Mouse (Mus musculus): Measurements from ENCODE around the gene Olfr692. TPM values are rescaled to one million over a fixed set of nuclear protein-coding genes. Genes with fewer than 3 reads are reported as not detected.

Olfr692 gene
- not detected in 2 replicates for polyA plus RNA-seq (2015; fragmentation: Nextera tagmentation; extraction: Ambion mirVana)

GRCm38 (mm10) chr7:105367930-105368329, at the start of gene Olfr692:
Gene Olfr692 (plus strand): TSS chr7:105368230.

GRCm38 (mm10) chr7:105334004-105334403, 34.0 kb upstream of the Olfr692 start, which contains the start of gene Olfr690:
Gene Olfr690 (minus strand): TSS chr7:105334104.

GRCm38 (mm10) chr7:105342170-105342569, 25.9 kb upstream of the Olfr692 start, which contains the start of gene Olfr691:
Gene Olfr691 (minus strand): TSS chr7:105342270.

GRCm38 (mm10) chr7:105374866-105375265, 6.8 kb downstream of the Olfr692 start, which contains the start of gene Gm5901:
Gene Gm5901 (plus strand): TSS chr7:105375038.

GRCm38 (mm10) chr7:105399935-105400624, 32.0 kb downstream of the Olfr692 start, which contains the start of gene Fam160a2:
Gene Fam160a2 (minus strand): TSS chr7:105400054.

GRCm38 (mm10) chr7:105404268-105404667, 36.2 kb downstream of the Olfr692 start, which contains the start of gene Cnga4:
Gene Cnga4 (plus strand): TSS chr7:105404568.

Other genes with a start within 250 kb of the Olfr692 start
- not detected in 2 replicates for gene Olfr683, start 221.2 kb upstream of the Olfr692 start, polyA plus RNA-seq (2015; fragmentation: Nextera tagmentation; extraction: Ambion mirVana)
- gene Olfr684, start 204.6 kb upstream of the Olfr692 start, polyA plus RNA-seq (2015; fragmentation: Nextera tagmentation; extraction: Ambion mirVana), result not detected in 2 replicates
- not detected in 2 replicates for gene Olfr685, start 182.2 kb upstream of the Olfr692 start, polyA plus RNA-seq (2015; fragmentation: Nextera tagmentation; extraction: Ambion mirVana)
- gene Olfr686, start 160.7 kb upstream of the Olfr692 start, polyA plus RNA-seq (2015; fragmentation: Nextera tagmentation; extraction: Ambion mirVana), result not detected in 2 replicates
- not detected in 2 replicates for gene Olfr688, start 80.1 kb upstream of the Olfr692 start, polyA plus RNA-seq (2015; fragmentation: Nextera tagmentation; extraction: Ambion mirVana)
- not detected in 2 replicates for gene Olfr689, start 57.1 kb upstream of the Olfr692 start, polyA plus RNA-seq (2015; fragmentation: Nextera tagmentation; extraction: Ambion mirVana)
- not detected in 2 replicates for gene Olfr690, start 34.1 kb upstream of the Olfr692 start, polyA plus RNA-seq (2015; fragmentation: Nextera tagmentation; extraction: Ambion mirVana)
- not detected in 2 replicates for gene Olfr691, start 26.0 kb upstream of the Olfr692 start, polyA plus RNA-seq (2015; fragmentation: Nextera tagmentation; extraction: Ambion mirVana)
- gene Gm5901, start 6.8 kb downstream of the Olfr692 start, polyA plus RNA-seq (2015; fragmentation: Nextera tagmentation; extraction: Ambion mirVana), result not detected in 2 replicates
- 14.2 and 22.0 TPM in 2 replicates for gene Fam160a2, start 31.8 kb downstream of the Olfr692 start, polyA plus RNA-seq (2015; fragmentation: Nextera tagmentation; extraction: Ambion mirVana)
- 0.08 TPM in 1 of 2 replicates, not detected in the other for gene Cnga4, start 36.3 kb downstream of the Olfr692 start, polyA plus RNA-seq (2015; fragmentation: Nextera tagmentation; extraction: Ambion mirVana)
- gene Cckbr, start 57.5 kb downstream of the Olfr692 start, polyA plus RNA-seq (2015; fragmentation: Nextera tagmentation; extraction: Ambion mirVana), result 0.09 and 0.18 TPM in 2 replicates
- 121 and 164 TPM in 2 replicates for gene Cavin3, start 114.1 kb downstream of the Olfr692 start, polyA plus RNA-seq (2015; fragmentation: Nextera tagmentation; extraction: Ambion mirVana)
- 33.8 and 37.9 TPM in 2 replicates for gene Smpd1, start 186.1 kb downstream of the Olfr692 start, polyA plus RNA-seq (2015; fragmentation: Nextera tagmentation; extraction: Ambion mirVana)
- gene Apbb1, start 213.4 kb downstream of the Olfr692 start, polyA plus RNA-seq (2015; fragmentation: Nextera tagmentation; extraction: Ambion mirVana), result 50.1 and 91.9 TPM in 2 replicates
- gene Hpx, start 231.9 kb downstream of the Olfr692 start, polyA plus RNA-seq (2015; fragmentation: Nextera tagmentation; extraction: Ambion mirVana), result 46.1 and 53.0 TPM in 2 replicates

Data from adrenal gland, postnatal 0 days (tissue).